Mouse (Mus musculus) forebrain, embryonic 16.5 days (tissue): ENCODE measurements around the gene Cd300ld2. TPM values are rescaled to one million over a fixed set of nuclear protein-coding genes. Genes with fewer than 3 reads are reported as not detected.
"Not testable (repeated sequence)": the region's sequence is repeated elsewhere in the genome, so short reads cannot be mapped to it uniquely, and the experiment has no call there.

Experiments
- ATAC-seq: fragments of 200-750 bp; cut with Nextera tagmentation; 2 replicates; pipeline ENCODE4 v1.8.0; 2017; ENCODE audit warnings: mild to moderate bottlenecking, moderate library complexity
- H3K27ac ChIP-seq: fragments of 300-500 bp; sonication (generic); 2 replicates; pipeline ENCODE4 v1.5.1; 2014; ENCODE audit warnings: low read length, control low read depth
- H3K27me3 ChIP-seq: fragments of 300-500 bp; sonication (generic); replicated peaks from 2 replicates; pipeline ENCODE4 v1.6.1; 2014; ENCODE audit warnings: low read length; ENCODE audit not compliant: control insufficient read depth, insufficient read depth
- H3K36me3 ChIP-seq: fragments of 300-500 bp; sonication (generic); 2 replicates; pipeline ENCODE4 v1.6.1; 2014; ENCODE audit not compliant: control insufficient read depth, insufficient read depth
- H3K4me1 ChIP-seq: fragments of 300-500 bp; sonication (generic); replicated peaks from 2 replicates; pipeline ENCODE4 v1.6.1; 2014; ENCODE audit warnings: low read length; ENCODE audit not compliant: control insufficient read depth, insufficient read depth
- H3K4me2 ChIP-seq: fragments of 300-500 bp; sonication (generic); 2 replicates; pipeline ENCODE4 v1.6.1; 2014; ENCODE audit warnings: mild to moderate bottlenecking, low read length, control low read depth
- H3K4me3 ChIP-seq: fragments of 300-500 bp; sonication (generic); replicated peaks from 2 replicates; pipeline ENCODE4 v1.5.1; 2014; ENCODE audit warnings: mild to moderate bottlenecking, low read length, control low read depth
- H3K9ac ChIP-seq: fragments of 300-500 bp; sonication (generic); replicated peaks from 2 replicates; pipeline ENCODE4 v1.6.1; 2014; ENCODE audit warnings: low read depth, low read length, control low read depth
- H3K9me3 ChIP-seq: fragments of 300-500 bp; sonication (generic); 2 replicates; pipeline ENCODE4 v1.6.1; 2016; ENCODE audit warnings: low read length; ENCODE audit not compliant: control insufficient read depth
- WGBS: fragments of 180-500 bp; shearing (Covaris S2); extraction: QIAGEN DNeasy Blood & Tissue Kit; methylation state at CpG from one replicate; pipeline ENCODE4 v1.1.7; 2014; 5-methylcytosine and 5-hydroxymethylcytosine counted together
- polyA plus RNA-seq: library from polyadenylated mRNA; unstranded; fragments of >200 nt; fragmentation: Nextera tagmentation; extraction: Ambion mirVana; gene quantifications from 2 replicates; pipeline ENCODE4 v1.2.1, GENCODE M21; 2015

Cd300ld2 gene
- not detected in 2 replicates for polyA plus RNA-seq

- not testable (repeated sequence) for H3K9me3 ChIP-seq, ATAC-seq, H3K4me3 ChIP-seq, H3K27ac ChIP-seq, H3K4me1 ChIP-seq, H3K36me3 ChIP-seq, H3K4me2 ChIP-seq, H3K27me3 ChIP-seq, H3K9ac ChIP-seq
- WGBS = no CpG with 5 or more reads among the region's 7 CpGs
Observed at GRCm38 (mm10) chr11:115016093-115016492, at the start of gene Cd300ld2. TSS of gene Cd300ld2 (minus strand) at chr11:115016193.

- Histone ChIP-seq H3K4me1 (no peaks in the 10 kb centered on the region), H3K4me2 (no peak within 1 kb of the TSS), H3K9me3 (no peaks in the 10 kb centered on the region), H3K27ac (no peak within 1 kb of the TSS), H3K27me3 (no peaks in the 10 kb centered on the region), H3K4me3 (no peak within 1 kb of the TSS), H3K36me3 (no peaks in the 10 kb centered on the region), H3K9ac (no peak within 1 kb of the TSS)
- no peak for ATAC-seq
- 32% methylated on average over 5 of the region's 5 CpGs for whole genome bisulfite sequencing
Observed at GRCm38 (mm10) chr11:115062077-115062476, 46.1 kb upstream of the Cd300ld2 start, which contains the start of gene Cd300e. TSS of gene Cd300e (minus strand) at chr11:115062177.

GRCm38 (mm10) chr11:115059797-115060196 is 43.8 kb upstream of the Cd300ld2 start:
- no peak for ATAC-seq
- Histone ChIP-seq H3K27me3 (no peaks in the 10 kb centered on the region), H3K9ac (no peak overlapping the region), H3K4me2 (no peak overlapping the region), H3K4me1 (no peaks in the 10 kb centered on the region), H3K9me3 (no peaks in the 10 kb centered on the region), H3K27ac (no peak overlapping the region), H3K36me3 (no peaks in the 10 kb centered on the region), H3K4me3 (no peak overlapping the region)
- 94% methylated on average over 2 of the region's 2 CpGs for whole genome bisulfite sequencing

- Histone ChIP-seq H3K4me3 (no peak overlapping the region), H3K9me3 (no peaks in the 10 kb centered on the region), H3K27ac (no peak overlapping the region), H3K4me1 (no peaks in the 10 kb centered on the region), H3K27me3 (no peaks in the 10 kb centered on the region), H3K9ac (no peak overlapping the region), H3K4me2 (no peak overlapping the region), H3K36me3 (no peaks in the 10 kb centered on the region)
- 86% methylated on average over 4 of the region's 4 CpGs for WGBS
- no peak for ATAC-seq
Observed at GRCm38 (mm10) chr11:115058701-115059100, 42.7 kb upstream of the Cd300ld2 start.

GRCm38 (mm10) chr11:115054537-115054936 is 38.5 kb upstream of the Cd300ld2 start:
- Histone ChIP-seq H3K9me3 (no peaks in the 10 kb centered on the region), H3K27me3 (no peaks in the 10 kb centered on the region), H3K4me1 (no peaks in the 10 kb centered on the region), H3K4me2 (no peak overlapping the region), H3K9ac (no peak overlapping the region), H3K36me3 (no peaks in the 10 kb centered on the region), H3K4me3 (no peak overlapping the region), H3K27ac (no peak overlapping the region)
- no peak for ATAC-seq

GRCm38 (mm10) chr11:115052991-115053390 is 37.0 kb upstream of the Cd300ld2 start:
- ATAC-seq = no peak
- 95% methylated on average over 1 of the region's 1 CpGs for WGBS

GRCm38 (mm10) chr11:115052206-115052605 is 36.2 kb upstream of the Cd300ld2 start:
- no peaks in the 10 kb centered on the region for H3K4me1 ChIP-seq
- H3K27me3 ChIP-seq = no peaks in the 10 kb centered on the region
- H3K4me2 ChIP-seq = no peak overlapping the region
- no peak for ATAC-seq
- no peak overlapping the region for H3K9ac ChIP-seq
- H3K36me3 ChIP-seq = no peaks in the 10 kb centered on the region
- H3K27ac ChIP-seq = no peak overlapping the region
- H3K4me3 ChIP-seq = no peak overlapping the region
- no peaks in the 10 kb centered on the region for H3K9me3 ChIP-seq
- WGBS = 2% methylated on average over 9 of the region's 9 CpGs

More at GRCm38 (mm10) chr11:115052991-115053390, 37.0 kb upstream of the Cd300ld2 start:
- H3K4me2 ChIP-seq = no peak overlapping the region
- no peak overlapping the region for H3K4me3 ChIP-seq
- H3K4me1 ChIP-seq = no peaks in the 10 kb centered on the region
- no peaks in the 10 kb centered on the region for H3K9me3 ChIP-seq
- H3K9ac ChIP-seq = no peak overlapping the region
- H3K27me3 ChIP-seq = no peaks in the 10 kb centered on the region
- H3K36me3 ChIP-seq = no peaks in the 10 kb centered on the region
- no peak overlapping the region for H3K27ac ChIP-seq

- Histone ChIP-seq H3K4me1 (no peaks in the 10 kb centered on the region), H3K36me3 (no peaks in the 10 kb centered on the region), H3K27me3 (no peaks in the 10 kb centered on the region), H3K4me2 (no peak overlapping the region), H3K9me3 (no peaks in the 10 kb centered on the region), H3K9ac (no peak overlapping the region), H3K4me3 (no peak overlapping the region), H3K27ac (no peak overlapping the region)
- ATAC-seq = no peak
- WGBS = 46% methylated on average over 3 of the region's 3 CpGs
Observed at GRCm38 (mm10) chr11:115049282-115049895, 33.4 kb upstream of the Cd300ld2 start.

GRCm38 (mm10) chr11:115048259-115048658 is 32.3 kb upstream of the Cd300ld2 start, which contains the start of gene Cd300ld3:
TSS of gene Cd300ld3 (minus strand) at chr11:115048409.
- Histone ChIP-seq H3K9me3 (no peaks in the 10 kb centered on the region), H3K4me1 (no peaks in the 10 kb centered on the region), H3K9ac (no peak within 1 kb of the TSS), H3K27ac (no peak within 1 kb of the TSS), H3K4me2 (no peak within 1 kb of the TSS), H3K36me3 (no peaks in the 10 kb centered on the region), H3K27me3 (no peaks in the 10 kb centered on the region), H3K4me3 (no peak within 1 kb of the TSS)
- ATAC-seq = no peak
- 86% methylated on average over 2 of the region's 2 CpGs for WGBS

GRCm38 (mm10) chr11:115037669-115038068 is 21.7 kb upstream of the Cd300ld2 start, which contains the start of gene Cd300ld5:
TSS of gene Cd300ld5 (minus strand) at chr11:115037769.
- H3K4me1 ChIP-seq, ATAC-seq, H3K4me3 ChIP-seq, H3K9me3 ChIP-seq, H3K27ac ChIP-seq, H3K4me2 ChIP-seq, H3K36me3 ChIP-seq, H3K9ac ChIP-seq, H3K27me3 ChIP-seq: not testable (repeated sequence)
- no CpG with 5 or more reads among the region's 6 CpGs for WGBS
